Mouse (Mus musculus) MEL (cell line): ENCODE measurements around the gene Wipf1. TPM values are rescaled to one million over a fixed set of nuclear protein-coding genes. Genes with fewer than 3 reads are reported as not detected.

Source experiments
- DNase-seq: peaks from one replicate; pipeline ENCODE4 v3.0.0; 2011; ENCODE audit warnings: low read depth, low spot score
- H3K27ac ChIP-seq: 2 replicates; pipeline ENCODE4 v1.5.1; 2012; ENCODE audit warnings: low read depth, mild to moderate bottlenecking, control low read depth, low read length, moderate library complexity; ENCODE audit not compliant: control insufficient read depth
- H3K27me3 ChIP-seq, 2 experiments: fragments of 150-350 bp in 1 of 2; sonication (generic) in 1 of 2; 2 replicates each; pipeline ENCODE4 v1.6.1; 2012; ENCODE audit warnings: low read length in 2 of 2, mild to moderate bottlenecking in 2 of 2, improper control_type of control experiment in 1 of 2, moderate library complexity in 1 of 2; ENCODE audit not compliant: insufficient read depth in 2 of 2, control insufficient read depth in 1 of 2
- H3K36me3 ChIP-seq, 2 experiments: 2 replicates each; pipeline ENCODE4 v1.6.1; 2012 to 2014; ENCODE audit warnings: low read length in 2 of 2, improper control_type of control experiment in 1 of 2, inconsistent platforms in 1 of 2, mild to moderate bottlenecking in 1 of 2; ENCODE audit not compliant: insufficient read depth in 2 of 2, control insufficient read depth in 1 of 2
- H3K4me1 ChIP-seq, 2 experiments: fragments of 150-350 bp in 1 of 2; sonication (generic) in 1 of 2; 2 replicates each; pipeline ENCODE4 v1.6.1; 2012; ENCODE audit warnings: low read length in 2 of 2, improper control_type of control experiment in 1 of 2, mild to moderate bottlenecking in 1 of 2; ENCODE audit not compliant: insufficient read depth in 2 of 2, control insufficient read depth in 1 of 2
- H3K4me3 ChIP-seq, 2 experiments: fragments of 150-350 bp in 1 of 2; sonication (generic) in 1 of 2; 2 replicates each; pipeline ENCODE4 v1.5.1; 2012; ENCODE audit warnings: low read depth in 2 of 2, low read length in 2 of 2, mild to moderate bottlenecking in 2 of 2, moderate library complexity in 2 of 2, control low read depth in 1 of 2, improper control_type of control experiment in 1 of 2; ENCODE audit not compliant: control insufficient read depth in 1 of 2, insufficient read depth in 1 of 2
- H3K79me2 ChIP-seq: 2 replicates; pipeline ENCODE4 v1.6.1; 2012; ENCODE audit warnings: mild to moderate bottlenecking, low read length, moderate library complexity; ENCODE audit not compliant: control insufficient read depth, poor library complexity, insufficient read depth
- H3K9ac ChIP-seq: 2 replicates; pipeline ENCODE4 v1.6.1; 2012; ENCODE audit warnings: low read depth, mild to moderate bottlenecking, control low read depth, low read length, moderate library complexity; ENCODE audit not compliant: control insufficient read depth, poor library complexity, severe bottlenecking
- H3K9me3 ChIP-seq: fragments of 150-350 bp; sonication (generic); replicated peaks from 2 replicates; pipeline ENCODE4 v1.6.1; 2012; ENCODE audit warnings: mild to moderate bottlenecking, low read length, improper control_type of control experiment, moderate library complexity; ENCODE audit not compliant: insufficient read depth
- BHLHE40 ChIP-seq: IDR thresholded peaks from 2 replicates; pipeline ENCODE4 v1.6.1; 2012; ENCODE audit warnings: low read depth, mild to moderate bottlenecking, inconsistent platforms, low read length, improper control_type of control experiment, borderline replicate concordance
- E2F4 ChIP-seq: IDR thresholded peaks from 2 replicates; pipeline ENCODE4 v1.6.1; 2011; ENCODE audit warnings: low read depth, low read length, improper control_type of control experiment, borderline replicate concordance
- EP300 ChIP-seq, 2 experiments: IDR thresholded peaks; 2 replicates each; pipeline ENCODE4 v1.6.1; 2011; ENCODE audit warnings: improper control_type of control experiment in 2 of 2, low read length in 2 of 2, low read depth in 1 of 2, mild to moderate bottlenecking in 1 of 2
- ETS1 ChIP-seq: IDR thresholded peaks from 2 replicates; pipeline ENCODE4 v1.6.1; 2012; ENCODE audit warnings: low read depth, mild to moderate bottlenecking, inconsistent platforms, low read length, improper control_type of control experiment, moderate library complexity
- HCFC1 ChIP-seq: IDR thresholded peaks from 2 replicates; pipeline ENCODE4 v1.6.1; 2012; ENCODE audit warnings: low read depth, mild to moderate bottlenecking, inconsistent platforms, low read length, improper control_type of control experiment, moderate library complexity
- JUND ChIP-seq: IDR thresholded peaks from 2 replicates; pipeline ENCODE4 v1.6.1; 2011; ENCODE audit warnings: low read depth, mild to moderate bottlenecking, improper control_type of control experiment, low read length
- MAZ ChIP-seq: IDR thresholded peaks from 2 replicates; pipeline ENCODE4 v1.6.1; 2012; ENCODE audit warnings: low read depth, mild to moderate bottlenecking, inconsistent platforms, low read length, improper control_type of control experiment
- MEF2A ChIP-seq: IDR thresholded peaks from 2 replicates; pipeline ENCODE4 v1.6.1; 2014; ENCODE audit warnings: low read depth, mild to moderate bottlenecking, inconsistent platforms, low read length, improper control_type of control experiment; ENCODE audit not compliant: poor library complexity, insufficient replicate concordance, severe bottlenecking; ENCODE audit errors: extremely low read depth
- NRF1 ChIP-seq: IDR thresholded peaks from 2 replicates; pipeline ENCODE4 v1.6.1; 2014; ENCODE audit warnings: low read depth, mild to moderate bottlenecking, inconsistent platforms, low read length, improper control_type of control experiment, moderate library complexity; ENCODE audit not compliant: poor library complexity, insufficient read depth, severe bottlenecking
- POLR2AphosphoS2 ChIP-seq: IDR thresholded peaks from 2 replicates; pipeline ENCODE4 v1.6.1; 2011; ENCODE audit warnings: low read length, improper control_type of control experiment
- POLR2AphosphoS5 ChIP-seq: IDR thresholded peaks from 2 replicates; pipeline ENCODE4 v1.6.1; 2012; ENCODE audit warnings: low read depth, borderline replicate concordance, mild to moderate bottlenecking, inconsistent platforms, low read length, moderate library complexity, mixed read lengths
- RAD21 ChIP-seq: IDR thresholded peaks from 2 replicates; pipeline ENCODE4 v1.6.1; 2011; ENCODE audit warnings: mild to moderate bottlenecking, low read depth, low read length, improper control_type of control experiment
- RCOR1 ChIP-seq: IDR thresholded peaks from 2 replicates; pipeline ENCODE4 v1.6.1; 2012; ENCODE audit warnings: low read depth, mild to moderate bottlenecking, inconsistent platforms, low read length, improper control_type of control experiment
- TBP ChIP-seq: IDR thresholded peaks from 2 replicates; pipeline ENCODE4 v1.8.0; 2011; ENCODE audit warnings: low read depth, low read length, improper control_type of control experiment
- UBTF ChIP-seq: IDR thresholded peaks from 2 replicates; pipeline ENCODE4 v1.6.1; 2012; ENCODE audit warnings: low read depth, mild to moderate bottlenecking, inconsistent platforms, low read length, improper control_type of control experiment, moderate library complexity, borderline replicate concordance; ENCODE audit not compliant: insufficient read depth
- USF1 ChIP-seq: IDR thresholded peaks from 2 replicates; pipeline ENCODE4 v1.6.1; 2014; ENCODE audit warnings: low read depth, mild to moderate bottlenecking, inconsistent platforms, low read length, improper control_type of control experiment, moderate library complexity
- ZKSCAN1 ChIP-seq: IDR thresholded peaks from 2 replicates; pipeline ENCODE4 v1.6.1; 2012; ENCODE audit warnings: low read depth, mild to moderate bottlenecking, inconsistent platforms, low read length, improper control_type of control experiment, moderate library complexity
- ZMIZ1 ChIP-seq: IDR thresholded peaks from 2 replicates; pipeline ENCODE4 v1.6.1; 2012; ENCODE audit warnings: low read depth, mild to moderate bottlenecking, inconsistent platforms, low read length, improper control_type of control experiment, moderate library complexity
- ZNF384 ChIP-seq: IDR thresholded peaks from 2 replicates; pipeline ENCODE4 v1.6.1; 2012; ENCODE audit warnings: low read depth, mild to moderate bottlenecking, inconsistent platforms, low read length, improper control_type of control experiment
- polyA plus RNA-seq, 2 experiments: library from polyadenylated mRNA; stranded (reverse) in 1 of 2; unstranded in 1 of 2; fragments of >175 nt in 1 of 2; fragments of >200 nt in 1 of 2; gene quantifications; 2 replicates each; pipeline versions ENCODE4 v1.2.1 to v1.2.4; 2012; ENCODE audit warnings: low replicate concordance in 2 of 2, low read depth in 1 of 2; ENCODE audit not compliant: insufficient read length in 2 of 2, insufficient read depth in 1 of 2, missing spikeins in 1 of 2
- total RNA-seq: library from RNA; depleted of rRNA; stranded (reverse); fragments of 300-350 nt; gene quantifications from 2 replicates; pipeline ENCODE4 v1.2.3, GENCODE M21; 2012

The Wipf1 gene
- total and polyA plus RNA-seq, 3 experiments = 5.2 to 83.9 (median 27.1) TPM

DNA sequence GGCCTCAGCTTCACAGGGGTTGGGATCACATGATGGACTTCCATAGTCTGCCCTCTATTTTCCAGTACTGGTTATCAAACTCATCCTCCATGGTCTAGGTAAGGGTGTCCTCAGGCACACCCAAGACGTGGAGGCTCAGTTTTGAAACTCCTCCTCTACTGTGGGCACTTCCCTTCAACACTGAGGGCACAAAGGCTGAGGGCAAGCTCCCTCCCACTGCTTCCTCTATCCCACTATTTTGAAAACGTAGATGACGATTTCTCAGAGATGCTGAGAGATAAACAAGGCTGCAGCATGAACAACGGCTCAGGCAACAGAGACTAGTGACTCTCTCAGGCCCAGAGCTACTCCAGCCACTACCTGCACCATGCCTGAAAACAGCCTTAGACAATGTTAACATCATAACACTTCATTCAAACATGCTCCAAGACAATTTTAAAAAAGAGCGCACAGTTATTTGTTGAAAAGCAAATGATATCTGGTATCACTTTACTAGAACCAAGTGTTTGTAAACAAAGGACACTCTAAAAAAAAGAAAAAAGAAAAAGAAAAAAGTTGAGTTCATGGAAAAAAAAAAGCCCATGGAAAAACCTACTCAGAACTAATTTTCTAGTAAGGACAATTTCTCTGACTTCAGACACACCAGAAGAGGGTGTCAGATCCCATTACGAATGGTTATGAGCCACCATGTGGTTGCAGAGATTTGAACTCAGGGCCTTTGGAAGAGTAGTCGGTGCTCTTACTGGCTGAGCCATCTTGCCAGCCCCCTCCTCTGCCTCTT is 62.3 kb downstream of the Wipf1 start:
- H3K9me3 ChIP-seq = no peaks in the 10 kb centered on the region
- no peaks in the 10 kb centered on the region for H3K27me3 ChIP-seq
- no peaks in the 10 kb centered on the region for H3K36me3 ChIP-seq
- no peak for TF ChIP-seq POLR2AphosphoS2
- no peak for TF ChIP-seq RAD21
- TF ChIP-seq BHLHE40 = no peak
- no peak for TF ChIP-seq ZMIZ1
- no peak for TF ChIP-seq JUND
- TF ChIP-seq USF1 = no peak
- no peak for TF ChIP-seq MAZ
- no peak for TF ChIP-seq MEF2A
- no peak for TF ChIP-seq ZNF384
- TF ChIP-seq RCOR1 = no peak
- TF ChIP-seq E2F4 = no peak
- no peak for TF ChIP-seq TBP
- no peak for TF ChIP-seq HCFC1
- no peak for TF ChIP-seq UBTF
- TF ChIP-seq NRF1 = no peak
- TF ChIP-seq EP300 (IDR thresholded peaks at IDR 0.05; ENCODE audit: low read depth in 1 of 2, low read length in 2 of 2) = no peak
- TF ChIP-seq ZKSCAN1 = no peak
- no peak for DNase-seq
- no peaks in the 10 kb centered on the region; a peak in 1 of 4 replicates for H3K4me1 ChIP-seq
- H3K27ac ChIP-seq = no peak overlapping the region
- peaks cover 20% of the 10 kb centered on the region; the same call in 1 of the 2 replicates for H3K79me2 ChIP-seq
- H3K4me3 ChIP-seq = no peak overlapping the region
- H3K9ac ChIP-seq = no peak overlapping the region

DNA sequence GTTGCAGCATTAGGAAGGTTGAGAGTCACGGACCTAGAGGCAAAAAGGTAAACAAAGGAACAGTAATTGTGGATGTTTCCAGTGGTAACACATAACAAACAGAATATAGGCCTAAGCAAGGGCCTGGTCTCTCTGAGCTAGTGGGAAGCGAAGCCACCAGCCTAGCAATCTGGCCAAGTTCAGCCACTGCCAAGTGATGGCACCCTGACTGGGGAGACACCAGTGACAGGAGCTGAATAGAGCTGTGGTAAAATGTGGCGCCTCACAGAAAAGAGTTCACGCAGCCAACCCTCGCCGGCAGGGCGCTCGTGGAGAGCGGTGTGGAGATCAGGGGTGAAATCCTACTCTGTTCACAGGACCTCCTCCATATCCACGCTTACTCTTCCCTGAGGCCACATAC is 63.1 kb downstream of the Wipf1 start:
- Histone ChIP-seq H3K4me1 (no peaks in the 10 kb centered on the region; a peak in 1 of 4 replicates), H3K36me3 (no peaks in the 10 kb centered on the region), H3K9ac (no peak overlapping the region), H3K27ac (no peak overlapping the region), H3K27me3 (no peaks in the 10 kb centered on the region), H3K9me3 (no peaks in the 10 kb centered on the region), H3K4me3 (no peak overlapping the region), H3K79me2 (peaks cover 16% of the 10 kb centered on the region; the same call in 1 of the 2 replicates)
- TF ChIP-seq USF1 = no peak
- no peak for TF ChIP-seq POLR2AphosphoS5
- no peak for TF ChIP-seq MAZ
- TF ChIP-seq ETS1 = no peak
- TF ChIP-seq JUND = no peak
- DNase-seq = no peak
